Mouse (Mus musculus) spleen, postnatal 36 days (tissue): Measurements from ENCODE around the gene Mllt11.
A peak's percentile ranks its signal among the peaks of the same experiment; 100 is the strongest.
"Not testable (repeated sequence)": the region's sequence is repeated elsewhere in the genome, so short reads cannot be mapped to it uniquely, and the experiment has no call there.

ENCODE experiments used
- DNase-seq, 2 experiments: peaks; one replicate each; pipeline ENCODE4 v3.0.0; 2022; ENCODE audit warnings: low spot score in 2 of 2, mixed read lengths in 1 of 2

Gene Mllt11

DNA sequence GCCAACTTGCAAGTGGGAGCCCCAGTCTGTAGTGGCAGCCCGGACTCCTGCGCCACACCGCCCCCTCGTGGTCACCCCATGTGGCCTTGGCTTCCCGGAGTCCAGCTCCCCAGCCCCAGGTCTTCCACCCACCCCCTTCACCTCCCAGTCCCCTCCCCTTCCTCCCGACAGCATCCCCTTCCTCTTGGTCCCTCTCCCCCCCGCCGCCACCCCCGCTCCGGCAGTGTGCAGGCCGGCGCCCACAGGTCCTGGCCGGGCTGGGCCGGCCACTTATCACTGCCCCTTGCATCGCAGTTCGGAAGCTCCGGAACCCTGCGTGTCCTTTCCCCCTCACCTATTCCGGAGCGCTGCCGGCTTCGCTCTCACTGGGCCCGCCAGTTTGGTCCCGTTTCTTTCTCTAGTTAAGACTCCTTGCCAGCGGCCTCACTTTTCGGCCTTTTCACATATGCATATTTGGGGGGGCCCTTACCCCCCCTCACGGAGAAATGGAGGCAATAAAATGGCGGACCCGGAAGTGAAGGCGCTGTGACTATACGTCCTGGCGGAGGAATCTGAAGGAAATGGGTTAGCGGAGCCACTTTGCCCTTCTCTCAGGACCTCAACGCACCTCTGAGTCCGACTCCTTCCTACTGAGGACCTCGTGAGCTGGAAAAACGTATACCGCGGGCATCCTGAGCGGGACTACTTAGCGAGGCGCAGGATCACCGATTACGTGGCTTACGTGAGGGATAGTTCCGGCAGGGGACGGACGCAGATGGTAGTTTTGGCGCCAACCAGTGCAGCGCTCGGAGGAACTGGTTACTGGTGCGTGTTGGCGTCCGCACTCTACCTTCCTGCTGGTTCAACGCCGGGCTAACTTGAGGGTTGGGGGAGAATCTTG is 14.5 kb downstream of the Mllt11 start, which contains the start of gene Gabpb2:
Gabpb2 (minus strand) TSS at position 662 of the 880 bp plus-strand sequence.
- peak; percentile 94 for DNase-seq

DNA sequence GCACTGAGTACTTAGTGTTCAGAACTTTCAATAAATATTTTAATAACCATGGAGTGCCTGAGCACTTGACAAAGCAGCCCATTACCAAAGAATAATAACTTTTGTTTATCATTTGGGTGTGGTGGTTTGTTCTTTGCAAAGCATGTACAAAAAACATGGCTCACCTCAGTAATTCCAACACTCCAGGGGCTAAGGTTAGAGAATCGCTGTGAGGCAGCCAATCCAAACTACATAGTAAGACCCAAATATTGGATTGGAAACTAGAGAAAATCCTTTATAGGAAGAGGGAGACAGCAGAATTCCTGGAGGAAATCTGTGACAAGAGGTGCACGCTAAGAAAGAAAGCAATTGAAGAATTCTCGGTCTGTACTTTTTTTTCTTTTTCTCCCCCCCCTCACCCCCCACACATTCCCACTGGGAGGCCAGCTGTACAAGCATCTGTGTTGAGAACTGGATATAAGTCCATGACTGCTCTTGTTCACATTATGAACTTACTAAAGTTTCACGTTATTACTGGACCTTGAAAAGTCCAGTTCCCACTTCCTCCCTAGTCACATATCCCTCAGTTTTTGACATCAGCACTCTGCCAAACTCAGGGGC is 15.2 kb downstream of the Mllt11 start:
- no peak for DNase-seq

DNA sequence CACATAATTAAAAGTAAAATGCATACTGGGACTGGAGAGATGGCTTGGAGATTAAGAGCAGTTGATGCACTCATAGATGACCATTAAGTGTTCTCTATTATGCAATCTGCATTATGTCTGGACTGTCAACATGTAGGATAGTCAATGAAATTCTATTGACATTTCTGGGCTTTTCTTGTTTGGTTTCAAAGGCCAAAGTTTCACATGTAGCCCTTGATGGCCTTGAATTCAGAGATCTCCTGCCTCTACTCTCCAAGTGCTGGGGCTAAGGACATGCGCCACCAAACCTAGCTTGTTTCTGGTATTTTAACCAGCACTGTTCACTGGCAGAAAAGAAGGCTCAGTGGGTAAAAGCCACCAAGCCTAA is 18.4 kb downstream of the Mllt11 start:
- DNase-seq: no peak

DNA sequence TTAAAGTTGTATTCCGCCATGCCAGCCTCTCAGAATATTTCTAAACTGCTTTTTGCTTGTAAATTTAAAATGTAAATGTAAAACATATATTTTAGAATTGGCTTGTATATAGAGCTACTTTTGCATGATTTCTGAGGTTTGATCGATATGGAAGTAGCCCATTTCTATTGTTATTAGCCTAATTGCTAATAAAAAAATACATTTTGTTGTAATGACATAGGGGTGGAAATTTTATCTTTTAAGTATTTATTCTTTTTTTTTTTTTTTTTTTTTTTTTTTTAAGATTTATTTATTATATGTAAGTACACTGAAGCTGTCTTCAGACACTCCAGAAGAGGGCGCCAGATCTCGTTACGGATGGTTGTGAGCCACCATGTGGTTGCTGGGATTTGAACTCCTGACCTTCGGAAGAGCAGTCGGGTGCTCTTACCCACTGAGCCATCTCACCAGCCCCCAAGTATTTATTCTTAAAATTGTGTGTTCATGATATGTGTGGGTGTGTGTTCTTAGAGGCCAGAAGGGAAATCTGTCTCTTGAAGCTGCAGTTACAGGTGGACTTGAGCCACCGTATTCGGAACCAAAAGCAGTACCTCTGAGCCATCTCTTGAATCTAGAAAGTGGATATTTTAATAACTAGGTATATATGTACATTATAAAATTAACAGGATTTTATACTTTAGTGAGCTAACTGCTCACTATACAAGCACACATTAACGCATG is 18.9 kb downstream of the Mllt11 start:
- not testable (repeated sequence) for DNase-seq

DNA sequence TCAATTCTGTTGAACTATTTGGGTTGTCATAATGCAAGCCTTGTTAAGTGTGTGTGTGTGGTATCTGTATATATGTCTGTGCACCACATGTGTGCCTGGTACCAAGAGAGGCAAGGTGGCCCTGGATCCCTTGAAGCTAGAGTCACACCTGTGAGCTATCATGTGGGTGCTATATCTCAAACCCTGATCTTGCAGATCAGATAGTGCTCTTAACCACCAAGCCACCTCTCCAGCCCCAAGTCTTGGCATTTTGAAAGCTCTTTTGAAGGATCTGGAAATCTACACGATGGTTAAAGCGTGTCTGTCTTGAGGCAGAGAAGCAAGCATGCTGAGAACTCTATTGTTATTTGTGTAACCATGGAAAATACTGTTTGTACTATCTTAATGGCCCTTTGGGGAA is 21.4 kb downstream of the Mllt11 start:
- DNase-seq: no peak

DNA sequence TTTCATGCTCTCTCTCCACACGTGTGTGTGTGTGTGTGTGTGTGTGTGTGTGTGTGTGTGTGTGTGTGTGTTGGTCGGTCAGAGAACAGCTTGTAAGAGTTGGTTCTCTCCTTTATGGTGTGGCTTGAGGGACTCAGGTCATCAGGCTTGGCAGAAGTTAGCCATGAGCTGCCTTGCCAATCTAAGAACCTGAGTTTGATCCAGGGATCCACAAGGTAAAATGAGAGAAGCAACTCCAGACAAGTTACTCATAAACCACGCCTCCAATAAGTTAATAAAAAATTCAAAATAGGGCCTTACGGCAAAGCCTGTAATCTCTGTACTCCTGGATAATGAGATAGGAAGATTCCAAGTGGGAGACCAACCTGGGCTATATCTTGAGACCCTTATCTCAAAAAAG is 23.7 kb downstream of the Mllt11 start:
- DNase-seq: no peak

DNA sequence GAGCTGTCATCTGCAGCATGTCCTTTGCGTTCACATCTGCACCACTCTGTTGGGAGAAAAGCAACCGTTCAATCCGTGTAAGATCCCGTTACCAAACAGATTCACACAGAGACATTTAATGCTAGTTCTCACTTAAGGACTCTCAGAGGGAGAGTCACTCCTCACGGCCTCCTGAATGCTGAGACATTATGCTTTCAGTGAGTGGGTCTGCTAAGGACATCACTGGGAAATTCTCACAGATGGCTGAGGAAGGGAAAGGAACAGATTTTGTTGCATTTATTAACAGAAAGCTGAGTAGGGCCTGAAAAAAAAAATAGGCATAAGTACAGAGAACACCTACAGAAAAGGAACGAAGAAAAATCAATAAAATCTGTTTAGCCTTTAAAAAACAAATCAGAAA is 28.1 kb downstream of the Mllt11 start:
- DNase-seq: no peak

DNA sequence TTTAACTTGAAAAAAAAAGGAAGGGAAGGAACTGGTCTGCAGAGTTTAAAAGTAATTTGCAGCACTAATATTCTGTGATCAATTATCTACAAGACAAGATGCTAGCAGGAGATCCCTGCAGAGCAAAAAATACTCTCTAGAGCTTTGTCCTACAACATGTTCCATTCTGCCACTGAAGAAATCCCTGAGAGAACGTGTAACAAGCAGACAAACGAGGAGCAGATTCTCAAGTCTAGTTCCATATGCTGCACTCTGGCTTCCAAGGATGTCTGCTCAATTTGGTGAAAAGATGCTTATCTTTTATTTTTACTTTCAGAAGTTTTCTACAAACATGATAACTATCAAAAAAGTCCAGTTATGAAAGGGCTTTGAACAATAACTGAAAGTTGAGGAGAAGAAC is 31.4 kb downstream of the Mllt11 start:
- DNase-seq: no peak

DNA sequence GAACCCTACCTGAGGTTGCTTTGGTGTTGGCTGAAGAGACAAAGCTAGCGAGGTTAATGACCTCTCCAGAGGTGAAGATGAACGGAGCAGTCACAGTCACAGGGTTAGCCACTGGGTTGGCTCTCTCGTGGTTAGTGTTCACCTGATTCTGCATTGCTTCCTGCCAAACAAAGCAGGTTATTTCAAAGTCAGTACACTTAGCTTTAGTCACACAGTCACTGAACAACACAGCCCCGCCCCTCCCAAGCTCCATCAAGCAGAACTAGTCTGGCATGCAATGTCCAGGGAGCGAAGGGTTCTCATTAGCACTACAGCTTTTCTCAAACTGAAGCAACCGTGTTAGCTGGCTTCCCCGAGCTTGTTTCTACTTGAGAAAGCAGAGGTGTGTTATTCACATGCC is 31.8 kb downstream of the Mllt11 start:
- no peak for DNase-seq

DNA sequence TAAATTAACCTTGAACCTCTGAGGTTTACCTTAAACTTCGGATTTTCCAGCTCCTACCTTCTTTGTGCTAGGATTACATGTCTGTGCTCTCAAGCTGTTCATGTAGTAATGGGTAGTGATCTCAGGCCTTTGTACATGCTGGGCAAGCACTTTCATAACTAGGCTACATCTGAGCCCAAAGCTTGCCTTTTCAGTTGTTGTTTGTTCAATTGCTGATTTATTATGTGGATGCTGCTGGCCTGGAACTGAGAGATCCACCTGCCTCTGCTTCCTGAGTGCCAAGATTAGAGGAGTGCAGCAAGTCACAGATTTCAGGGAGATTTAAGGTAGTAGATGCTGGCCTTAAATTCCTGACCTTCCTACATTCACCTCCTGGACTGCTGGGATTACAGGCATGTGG is 32.9 kb downstream of the Mllt11 start:
- no peak for DNase-seq

DNA sequence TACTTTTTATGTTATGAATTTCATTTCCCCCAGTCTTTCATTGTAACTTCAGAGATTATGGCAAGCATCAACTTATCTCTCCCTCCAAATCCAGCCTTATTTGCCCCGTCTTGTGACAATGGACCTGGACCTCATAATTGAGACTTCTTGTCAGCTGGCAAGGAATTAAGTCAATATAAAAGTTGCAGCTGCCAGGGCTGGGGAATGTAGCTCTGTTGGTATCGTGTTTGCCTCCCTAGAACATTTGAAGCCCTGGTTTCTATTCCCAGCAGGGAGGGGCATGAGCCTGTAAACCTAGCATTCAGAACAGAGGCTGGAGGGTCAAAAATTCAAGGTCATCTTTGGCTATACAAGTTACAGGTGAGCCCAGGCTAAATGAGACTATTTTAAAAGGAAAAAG is 36.2 kb downstream of the Mllt11 start:
- no peak for DNase-seq

DNA sequence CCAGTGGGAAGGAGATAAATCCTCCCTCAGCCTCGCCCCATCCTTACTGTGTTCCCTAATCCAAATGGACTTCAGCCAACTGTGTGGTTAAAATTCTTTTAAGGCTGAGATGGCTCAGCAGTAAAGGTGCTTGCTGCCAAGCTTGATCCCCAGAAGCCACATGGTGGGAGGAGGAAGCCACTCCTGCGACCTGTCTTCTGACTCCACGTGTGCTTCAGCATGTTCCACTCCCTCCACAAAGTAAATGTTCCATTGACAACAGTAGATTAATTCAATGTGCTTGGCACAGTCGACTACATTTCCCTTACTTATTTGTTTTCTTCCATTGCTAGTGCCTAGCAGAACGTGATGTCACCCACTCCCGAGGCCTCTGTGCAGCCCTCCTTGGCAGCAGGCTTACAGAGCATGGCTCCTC is 37.2 kb downstream of the Mllt11 start:
- no peak for DNase-seq

DNA sequence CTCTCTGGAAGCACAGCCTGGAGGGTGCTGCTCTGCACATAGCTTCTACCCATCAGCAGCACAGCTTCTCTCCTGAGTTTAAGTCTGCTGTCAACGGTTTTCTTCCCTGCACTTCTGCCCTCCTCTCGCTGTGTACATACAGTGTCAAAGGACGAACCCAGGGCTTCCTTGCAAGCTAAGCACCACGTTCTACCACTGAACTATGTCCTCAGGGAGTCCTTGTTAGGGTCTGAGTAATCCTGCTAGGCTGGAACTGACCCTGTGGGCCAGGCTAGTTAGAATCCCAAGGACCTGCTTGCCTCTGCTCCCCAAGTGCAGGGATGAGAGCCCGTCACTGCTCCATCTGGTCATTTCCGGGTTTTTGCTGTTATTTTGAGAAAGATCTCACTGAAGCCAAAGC is 45.1 kb downstream of the Mllt11 start:
- no peak for DNase-seq

DNA sequence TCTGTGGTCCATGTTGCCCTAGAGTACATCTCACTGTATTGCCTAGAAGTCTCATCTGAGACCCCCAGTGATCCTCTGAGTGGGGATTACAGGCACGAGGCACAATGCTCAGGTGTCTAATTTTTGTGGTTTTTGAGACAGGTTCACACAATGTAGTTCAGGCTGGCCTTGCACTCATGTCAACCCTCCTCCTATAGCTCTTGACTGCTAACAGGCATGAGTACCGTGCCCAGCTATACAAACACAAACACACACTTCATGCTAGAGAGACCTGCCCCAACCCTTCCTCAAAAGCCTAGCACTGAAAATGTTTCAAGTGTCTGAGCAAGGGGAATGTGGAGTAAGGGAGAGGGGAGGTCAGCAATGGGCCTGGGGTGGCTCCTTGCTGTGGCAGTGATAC is 45.9 kb downstream of the Mllt11 start:
- DNase-seq: no peak

DNA sequence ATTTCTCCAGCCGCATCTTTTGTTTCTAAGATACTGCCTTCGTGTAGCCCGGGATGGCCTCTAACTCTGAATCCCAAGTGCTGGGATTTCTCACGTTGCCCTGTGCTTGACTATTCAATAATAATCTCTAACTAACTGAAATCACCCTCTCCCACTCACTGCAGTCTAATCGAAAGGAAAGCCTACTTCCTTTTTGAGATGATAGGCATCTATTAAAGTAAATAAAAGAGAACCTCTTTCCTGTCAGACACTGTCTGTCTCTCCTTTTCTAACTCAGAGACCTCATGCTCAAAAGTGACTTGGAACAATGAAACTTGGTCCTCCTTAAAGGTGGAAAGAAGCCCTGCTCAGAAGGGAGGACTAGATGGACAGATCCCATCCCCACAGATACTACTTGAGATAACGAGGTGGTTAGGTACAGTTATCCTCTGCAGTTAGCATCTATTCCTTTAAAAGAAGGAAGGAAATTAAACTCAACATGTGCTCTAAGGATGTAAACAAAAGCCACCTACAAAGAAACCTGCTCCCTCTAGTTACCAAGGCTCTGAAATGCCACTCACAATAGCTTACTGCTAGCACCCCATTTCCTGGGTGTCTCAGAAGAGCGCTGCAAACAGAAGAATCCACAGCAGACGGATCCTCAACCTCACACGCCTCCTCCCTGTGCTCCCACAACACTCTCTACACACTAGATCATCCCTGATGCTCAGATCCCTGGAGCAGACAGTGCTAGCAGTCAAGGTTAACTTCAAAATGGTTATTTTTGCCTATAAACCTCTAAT is 47.0 kb downstream of the Mllt11 start:
- DNase-seq: no peak

DNA sequence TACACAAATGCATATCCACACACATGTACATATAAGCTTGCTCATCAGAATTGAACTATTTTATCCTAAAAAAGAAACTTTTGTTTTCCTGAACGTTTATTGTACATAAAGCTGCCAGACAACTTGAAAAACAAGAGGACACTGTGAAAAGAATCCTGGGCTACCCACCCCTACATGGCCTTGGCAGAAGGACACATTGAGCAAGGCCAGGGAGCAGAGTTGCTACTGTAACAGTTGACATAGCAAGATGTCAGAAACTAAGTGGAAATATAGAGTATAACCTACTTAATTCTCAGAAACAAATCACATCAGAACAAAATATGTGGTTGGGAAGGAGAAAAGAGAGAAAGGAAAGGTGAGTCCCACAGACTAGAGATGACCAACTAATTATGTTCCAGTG is 50.1 kb downstream of the Mllt11 start:
- no peak for DNase-seq

DNA sequence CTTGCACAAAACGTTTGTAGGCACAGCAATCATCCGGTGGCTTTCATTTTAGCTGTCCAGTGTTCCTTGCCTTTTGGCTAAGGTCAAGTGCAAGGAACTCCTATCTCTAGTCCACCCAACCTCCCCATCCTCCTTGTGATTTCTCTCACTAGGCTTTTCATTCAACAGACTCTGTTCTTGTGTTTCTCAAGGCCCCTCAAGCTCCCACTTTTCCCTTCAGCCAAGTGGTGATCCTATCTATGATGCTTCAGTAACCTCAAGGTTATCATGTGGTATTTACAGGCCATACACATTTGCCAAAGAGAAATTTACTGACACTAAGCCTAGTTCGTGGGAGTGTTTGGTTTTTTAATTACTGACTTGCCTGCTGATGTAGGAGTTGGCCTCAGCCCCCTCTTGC is 52.1 kb downstream of the Mllt11 start:
- no peak for DNase-seq

DNA sequence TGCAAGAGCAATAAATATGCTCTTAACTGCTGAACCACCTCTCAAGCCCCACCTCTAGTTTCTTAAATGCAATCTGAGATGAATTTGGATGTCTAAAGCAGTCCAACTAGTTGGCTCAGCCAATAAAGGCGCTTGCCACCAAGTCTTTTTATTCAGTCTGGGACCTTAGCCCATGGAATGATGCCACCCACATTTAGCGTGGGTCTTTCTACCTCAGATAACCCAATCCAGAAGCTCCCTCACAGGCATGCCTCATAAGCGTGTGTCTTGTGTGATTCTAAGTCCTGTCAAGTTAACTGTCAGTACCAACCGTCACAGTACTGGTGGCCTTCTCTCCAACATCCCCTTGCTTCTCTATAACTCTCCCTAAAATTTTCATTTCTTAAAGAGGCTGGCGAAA is 53.0 kb downstream of the Mllt11 start:
- no peak for DNase-seq

DNA sequence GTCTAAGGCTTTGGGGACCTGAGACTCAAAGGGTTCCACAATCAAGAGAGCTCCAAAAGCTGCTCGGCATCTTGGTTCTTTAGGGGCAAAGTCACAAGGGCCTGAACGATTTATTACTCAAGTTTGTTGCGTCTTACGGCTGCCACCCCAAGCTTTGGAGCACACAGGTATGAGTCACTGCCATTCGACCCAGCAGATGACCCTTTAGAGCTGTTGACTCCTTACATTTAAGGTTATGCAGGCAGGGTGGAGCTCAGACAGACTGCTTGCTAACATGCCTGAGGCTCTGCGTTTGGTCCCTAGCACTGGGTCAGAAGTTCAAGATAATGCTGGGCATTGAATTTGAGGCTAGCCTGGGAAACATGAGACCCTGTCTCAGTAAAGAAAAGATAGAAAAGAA is 54.4 kb downstream of the Mllt11 start:
- no peak for DNase-seq

DNA sequence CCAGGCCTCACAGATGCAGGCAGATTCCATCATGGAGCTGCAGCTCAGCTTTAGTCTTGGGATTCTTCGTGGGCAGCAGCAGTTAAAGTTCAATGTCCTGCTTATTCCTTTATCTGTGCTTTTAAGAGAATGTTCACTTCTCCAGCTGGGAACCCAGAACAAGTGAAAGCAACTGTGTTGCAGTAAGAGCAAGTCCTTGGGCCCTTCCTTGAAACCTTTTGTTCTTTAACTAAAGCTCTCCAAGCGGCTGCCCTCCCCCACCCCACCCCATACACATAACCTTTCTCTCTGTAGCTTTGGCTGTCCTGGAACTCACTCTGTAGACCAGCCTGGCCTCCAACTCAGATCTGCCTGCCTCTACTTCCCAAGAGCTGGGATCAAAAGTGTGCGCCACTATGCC is 55.5 kb downstream of the Mllt11 start:
- DNase-seq: no peak

DNA sequence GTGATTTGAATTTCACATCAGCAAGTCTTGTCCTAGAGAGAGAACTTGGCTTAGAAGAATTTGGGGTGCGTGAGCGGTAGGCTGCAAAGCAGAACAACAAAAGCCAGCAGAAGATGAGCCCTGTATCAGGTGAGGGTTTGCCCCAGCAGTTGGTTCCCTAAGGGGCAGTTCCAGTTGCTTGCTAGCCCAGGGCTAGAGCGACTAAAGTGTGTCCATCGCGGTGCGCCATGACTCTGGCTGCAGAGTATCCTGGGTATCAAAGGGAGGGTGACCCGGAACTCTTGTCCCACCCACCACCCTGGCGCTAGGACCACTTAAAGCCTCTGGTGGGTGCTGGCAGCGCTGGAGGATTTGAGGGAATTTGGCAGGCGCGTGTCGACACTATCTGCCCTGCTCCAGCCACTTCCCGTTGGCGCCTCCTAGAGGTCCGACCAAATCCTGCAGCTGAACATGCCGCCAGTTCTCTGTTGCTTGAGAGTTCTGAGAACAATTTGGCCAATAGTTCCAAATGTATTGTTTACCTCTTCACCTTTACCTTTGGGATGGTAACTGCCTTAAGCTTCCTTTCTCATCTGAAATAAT is 57.9 kb downstream of the Mllt11 start:
- peak; percentile 72 to 77 for DNase-seq
